Mouse (Mus musculus): ENCODE measurements around the gene Rnf185. TPM values are rescaled to one million over a fixed set of nuclear protein-coding genes. Genes with fewer than 3 reads are reported as not detected.

Rnf185 gene
- 23.2 and 25.7 TPM in 2 replicates for polyA plus RNA-seq (2012; rRNA removed)

- H3K4me3 ChIP-seq (ENCODE audit: control insufficient read depth, insufficient read depth, low read length) = peak within 1 kb of the TSS; percentile 89
- DNase-seq = peak; percentile 91
- TF ChIP-seq CTCF (IDR thresholded peaks at IDR 0.05; ENCODE audit: borderline replicate concordance, control insufficient read depth, extremely low read depth, insufficient read depth, low read length, poor library complexity) (peak; percentile 60; the same call in 1 of the 2 replicates), POLR2A (IDR thresholded peaks at IDR 0.05; ENCODE audit: control insufficient read depth, extremely low read depth, insufficient read depth, low read length, poor library complexity) (peak; percentile 66; the same call in 1 of the 2 replicates)
- under 1% methylated on average over 45 of the region's 45 CpGs for WGBS
- H3K27ac ChIP-seq (ENCODE audit: control insufficient read depth, insufficient read depth, low read length) = peak within 1 kb of the TSS; percentile 45; the same call in 1 of the 2 replicates
- no peaks in the 10 kb centered on the region for H3K36me3 ChIP-seq (ENCODE audit: control insufficient read depth, insufficient read depth, low read length)
- H3K27me3 ChIP-seq (ENCODE audit: control insufficient read depth, insufficient read depth, low read length) = no peaks in the 10 kb centered on the region
- H3K4me1 ChIP-seq (replicated peaks; ENCODE audit: control insufficient read depth, insufficient read depth, low read length) = peaks cover 6% of the 10 kb centered on the region
Observed at GRCm38 (mm10) chr11:3452167-3452639, at the start of gene Rnf185. TSS of gene Rnf185 (minus strand) at chr11:3452363.

GRCm38 (mm10) chr11:3497296-3497695 is 45.1 kb upstream of the Rnf185 start:
- Histone ChIP-seq H3K27me3 (ENCODE audit: control insufficient read depth, insufficient read depth, low read length) (no peaks in the 10 kb centered on the region), H3K36me3 (ENCODE audit: control insufficient read depth, insufficient read depth, low read length) (no peaks in the 10 kb centered on the region), H3K4me1 (replicated peaks; ENCODE audit: control insufficient read depth, insufficient read depth, low read length) (no peaks in the 10 kb centered on the region), H3K27ac (ENCODE audit: control insufficient read depth, insufficient read depth, low read length) (no peak overlapping the region), H3K4me3 (ENCODE audit: control insufficient read depth, insufficient read depth, low read length) (no peak overlapping the region)
- WGBS = 94% methylated on average over 1 of the region's 1 CpGs
- no peak for DNase-seq
- TF ChIP-seq CTCF (IDR thresholded peaks at IDR 0.05; ENCODE audit: borderline replicate concordance, control insufficient read depth, extremely low read depth, insufficient read depth, low read length, poor library complexity) (no peak), POLR2A (IDR thresholded peaks at IDR 0.05; ENCODE audit: control insufficient read depth, extremely low read depth, insufficient read depth, low read length, poor library complexity) (no peak)

DNA sequence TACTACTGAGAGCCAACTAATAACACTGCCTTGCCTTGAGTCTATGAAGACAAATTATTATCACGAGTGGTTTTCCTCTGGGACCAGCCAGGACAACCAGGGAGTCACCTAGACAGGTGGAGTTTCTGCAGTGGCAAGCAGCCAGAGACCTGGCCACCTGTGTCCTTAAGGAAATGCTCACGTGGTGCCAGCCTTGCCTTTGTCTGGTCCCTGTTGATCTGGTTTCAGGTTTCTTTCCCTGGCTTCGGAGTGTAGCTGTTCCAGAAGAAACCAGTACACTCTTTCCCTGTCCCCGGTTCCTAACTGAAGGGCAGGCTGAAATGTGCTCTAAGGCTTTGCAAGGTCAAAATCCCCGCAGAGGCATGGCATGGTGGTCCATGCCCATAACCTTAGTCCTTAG is 44.6 kb upstream of the Rnf185 start:
- H3K36me3 ChIP-seq (ENCODE audit: control insufficient read depth, insufficient read depth, low read length) = no peaks in the 10 kb centered on the region
- no peak overlapping the region for H3K27ac ChIP-seq (ENCODE audit: control insufficient read depth, insufficient read depth, low read length)
- H3K4me1 ChIP-seq (replicated peaks; ENCODE audit: control insufficient read depth, insufficient read depth, low read length) = no peaks in the 10 kb centered on the region
- H3K27me3 ChIP-seq (ENCODE audit: control insufficient read depth, insufficient read depth, low read length) = no peaks in the 10 kb centered on the region
- no peak overlapping the region for H3K4me3 ChIP-seq (ENCODE audit: control insufficient read depth, insufficient read depth, low read length)
- DNase-seq = no peak
- 84% methylated on average over 5 of the region's 5 CpGs for WGBS
- no peak for TF ChIP-seq CTCF (IDR thresholded peaks at IDR 0.05; ENCODE audit: borderline replicate concordance, control insufficient read depth, extremely low read depth, insufficient read depth, low read length, poor library complexity)
- no peak for TF ChIP-seq POLR2A (IDR thresholded peaks at IDR 0.05; ENCODE audit: control insufficient read depth, extremely low read depth, insufficient read depth, low read length, poor library complexity)

DNA sequence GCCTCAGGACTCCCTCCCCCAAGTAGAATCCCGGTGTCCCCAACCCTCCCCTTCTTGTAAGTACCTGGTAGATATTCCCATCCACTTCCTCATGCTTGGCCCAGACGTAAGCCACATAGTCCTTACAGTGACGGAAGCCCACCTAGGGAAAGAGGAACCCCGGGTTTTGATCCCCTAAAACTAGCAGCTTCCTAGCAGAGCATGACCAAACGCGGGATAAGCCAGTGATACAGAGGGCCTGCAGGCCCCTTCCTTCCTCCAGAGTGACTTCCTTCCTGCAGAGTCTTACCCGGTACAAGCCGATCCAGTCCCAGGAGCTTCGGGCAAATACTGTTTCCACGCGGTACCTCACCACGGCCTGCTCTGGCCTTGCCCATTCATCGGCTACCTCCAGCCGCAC is 43.3 kb upstream of the Rnf185 start:
- H3K4me1 ChIP-seq (replicated peaks; ENCODE audit: control insufficient read depth, insufficient read depth, low read length) = no peaks in the 10 kb centered on the region
- DNase-seq = no peak
- H3K27ac ChIP-seq (ENCODE audit: control insufficient read depth, insufficient read depth, low read length) = no peak overlapping the region
- no peak overlapping the region for H3K4me3 ChIP-seq (ENCODE audit: control insufficient read depth, insufficient read depth, low read length)
- WGBS = 71% methylated on average over 14 of the region's 14 CpGs
- H3K36me3 ChIP-seq (ENCODE audit: control insufficient read depth, insufficient read depth, low read length) = no peaks in the 10 kb centered on the region
- TF ChIP-seq POLR2A (IDR thresholded peaks at IDR 0.05; ENCODE audit: control insufficient read depth, extremely low read depth, insufficient read depth, low read length, poor library complexity) (no peak), CTCF (IDR thresholded peaks at IDR 0.05; ENCODE audit: borderline replicate concordance, control insufficient read depth, extremely low read depth, insufficient read depth, low read length, poor library complexity) (no peak)
- no peaks in the 10 kb centered on the region for H3K27me3 ChIP-seq (ENCODE audit: control insufficient read depth, insufficient read depth, low read length)

GRCm38 (mm10) chr11:3494857-3495256 is 42.7 kb upstream of the Rnf185 start:
- no peaks in the 10 kb centered on the region for H3K27me3 ChIP-seq (ENCODE audit: control insufficient read depth, insufficient read depth, low read length)

DNA sequence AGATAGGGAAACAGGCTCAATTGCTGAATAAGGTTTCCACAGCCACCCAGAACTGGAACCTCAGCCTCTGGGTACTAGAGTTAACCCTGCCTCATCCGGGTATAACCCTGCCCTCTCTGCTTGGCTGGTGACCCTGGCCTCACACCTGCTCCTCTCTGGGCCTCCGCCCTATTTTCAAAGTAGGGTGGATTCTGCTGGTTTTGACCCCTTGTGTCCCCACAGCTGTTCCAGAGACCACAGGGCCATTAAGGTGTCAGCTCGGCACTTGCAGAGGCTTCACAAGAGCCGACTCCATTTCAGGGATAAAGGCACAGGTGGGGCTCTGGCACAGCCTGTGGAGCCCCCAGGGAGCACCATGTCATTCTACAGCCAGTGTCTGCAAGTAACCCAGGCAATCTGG is 40.6 kb upstream of the Rnf185 start:
- no peaks in the 10 kb centered on the region for H3K4me1 ChIP-seq (replicated peaks; ENCODE audit: control insufficient read depth, insufficient read depth, low read length)
- no peak overlapping the region for H3K27ac ChIP-seq (ENCODE audit: control insufficient read depth, insufficient read depth, low read length)
- no peaks in the 10 kb centered on the region for H3K27me3 ChIP-seq (ENCODE audit: control insufficient read depth, insufficient read depth, low read length)
- H3K4me3 ChIP-seq (ENCODE audit: control insufficient read depth, insufficient read depth, low read length) = no peak overlapping the region
- H3K36me3 ChIP-seq (ENCODE audit: control insufficient read depth, insufficient read depth, low read length) = no peaks in the 10 kb centered on the region
- WGBS = 87% methylated on average over 4 of the region's 4 CpGs
- DNase-seq = no peak
- no peak for TF ChIP-seq POLR2A (IDR thresholded peaks at IDR 0.05; ENCODE audit: control insufficient read depth, extremely low read depth, insufficient read depth, low read length, poor library complexity)
- TF ChIP-seq CTCF (IDR thresholded peaks at IDR 0.05; ENCODE audit: borderline replicate concordance, control insufficient read depth, extremely low read depth, insufficient read depth, low read length, poor library complexity) = no peak

More at GRCm38 (mm10) chr11:3494857-3495256, 42.7 kb upstream of the Rnf185 start:
- Histone ChIP-seq H3K4me3 (ENCODE audit: control insufficient read depth, insufficient read depth, low read length) (no peak overlapping the region), H3K27ac (ENCODE audit: control insufficient read depth, insufficient read depth, low read length) (no peak overlapping the region), H3K36me3 (ENCODE audit: control insufficient read depth, insufficient read depth, low read length) (no peaks in the 10 kb centered on the region), H3K4me1 (replicated peaks; ENCODE audit: control insufficient read depth, insufficient read depth, low read length) (no peaks in the 10 kb centered on the region)
- no peak for DNase-seq
- WGBS = 96% methylated on average over 17 of the region's 17 CpGs
- TF ChIP-seq CTCF (IDR thresholded peaks at IDR 0.05; ENCODE audit: borderline replicate concordance, control insufficient read depth, extremely low read depth, insufficient read depth, low read length, poor library complexity) (no peak), POLR2A (IDR thresholded peaks at IDR 0.05; ENCODE audit: control insufficient read depth, extremely low read depth, insufficient read depth, low read length, poor library complexity) (no peak)

DNA sequence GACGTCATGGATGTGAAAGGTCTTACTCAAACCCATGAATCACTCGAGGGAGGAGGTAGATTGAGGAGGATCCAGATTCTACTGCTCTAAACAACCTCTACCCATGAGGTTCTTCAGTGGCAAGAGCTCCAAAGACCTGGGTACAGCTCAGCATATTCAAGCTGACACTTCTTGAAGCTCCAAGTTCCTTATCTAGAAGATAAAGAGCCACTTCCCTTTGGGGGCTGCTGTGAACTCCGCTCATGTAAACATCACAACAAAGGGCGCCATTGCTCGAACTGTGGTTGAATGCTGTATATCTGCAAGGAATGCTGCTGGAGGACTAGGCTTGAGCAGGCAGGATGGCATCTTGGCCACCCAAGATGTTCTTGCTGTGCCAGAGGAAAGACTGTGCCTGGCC is 36.9 kb upstream of the Rnf185 start:
- no peak for DNase-seq
- 74% methylated on average over 5 of the region's 5 CpGs for WGBS
- TF ChIP-seq CTCF (IDR thresholded peaks at IDR 0.05; ENCODE audit: borderline replicate concordance, control insufficient read depth, extremely low read depth, insufficient read depth, low read length, poor library complexity) (no peak), POLR2A (IDR thresholded peaks at IDR 0.05; ENCODE audit: control insufficient read depth, extremely low read depth, insufficient read depth, low read length, poor library complexity) (no peak)
- no peaks in the 10 kb centered on the region for H3K27me3 ChIP-seq (ENCODE audit: control insufficient read depth, insufficient read depth, low read length)
- H3K4me3 ChIP-seq (ENCODE audit: control insufficient read depth, insufficient read depth, low read length) = no peak overlapping the region
- H3K27ac ChIP-seq (ENCODE audit: control insufficient read depth, insufficient read depth, low read length) = no peak overlapping the region
- no peaks in the 10 kb centered on the region for H3K36me3 ChIP-seq (ENCODE audit: control insufficient read depth, insufficient read depth, low read length)
- no peaks in the 10 kb centered on the region for H3K4me1 ChIP-seq (replicated peaks; ENCODE audit: control insufficient read depth, insufficient read depth, low read length)
